Mouse (Mus musculus): ENCODE results near the gene Tfcp2l1. TPM values are rescaled to one million over a fixed set of nuclear protein-coding genes. Genes with fewer than 3 reads are reported as not detected.

Gene Tfcp2l1
- total RNA-seq, 2 experiments from 2014 or later = 1.8 to 2.3 TPM

DNA sequence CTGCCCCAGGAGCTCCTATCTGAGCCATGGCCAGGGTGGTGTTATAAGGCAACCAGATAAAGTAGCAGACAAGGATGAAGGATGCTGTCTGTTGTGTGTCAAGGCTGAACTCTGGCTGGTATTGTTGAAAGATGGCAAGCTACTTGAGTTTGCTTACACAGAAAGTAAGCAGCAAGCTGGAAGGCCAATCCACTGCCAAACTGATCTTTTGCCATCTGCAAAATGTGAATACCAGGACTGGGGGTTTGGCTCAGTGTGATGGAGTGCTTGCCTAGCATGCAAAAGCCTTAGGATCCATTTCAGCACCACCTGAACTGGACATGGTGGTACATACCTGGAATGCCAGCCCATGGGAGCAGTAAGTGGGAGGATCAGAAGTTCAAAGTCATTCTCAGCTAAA is 101.1 kb downstream of the Tfcp2l1 start:
- intact Hi-C loops (cut with DNase I) = no loop called here
- no peak for DNase-seq

Other genes starting within 250 kb of the Tfcp2l1 start
- 100 to 1,000 TPM; 219 to 233 TPM for gene Clasp1, start 238.9 kb upstream of the Tfcp2l1 start, total RNA-seq (2021)